Mouse (Mus musculus): ENCODE data around the gene Tmcc1.

DNA sequence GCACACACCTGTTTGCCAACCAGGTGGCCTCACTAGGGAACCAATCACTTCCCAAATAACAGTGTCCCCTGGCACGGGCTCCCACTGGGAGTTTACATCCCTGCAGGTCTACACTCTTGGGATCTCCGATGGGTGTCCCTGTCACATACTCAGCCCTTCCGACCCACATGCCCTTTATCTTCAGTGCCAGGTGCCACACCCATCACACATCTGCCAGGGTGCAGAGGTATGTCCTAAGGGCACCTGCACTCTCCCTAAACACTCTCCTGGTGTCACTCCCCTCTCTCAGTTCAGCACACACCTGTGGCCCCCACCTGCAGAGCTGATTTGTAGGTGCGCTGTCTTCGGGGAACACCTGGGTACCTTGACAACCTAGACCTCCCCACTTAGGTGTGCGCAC, 200.3 kb downstream of the Tmcc1 start:
- no peak for TF ChIP-seq CTCF (IDR thresholded peaks at IDR 0.05; ENCODE audit: control insufficient read depth, insufficient read depth, insufficient read length)
- TF ChIP-seq MAX (IDR thresholded peaks at IDR 0.05), result no peak

Data from C2C12 (cell line).